Mouse (Mus musculus) kidney, adult 8-10 months (tissue): ENCODE measurements at regions not wholly inside any gene's neighbourhood (a gene's known extent, or its start where the extent isn't known, plus 50 kb on each side); places are given as distances from the start of the nearest gene placed in this dataset.

ENCODE experiments used
- DNase-seq, 2 experiments: peaks; one replicate each; pipeline ENCODE4 v3.0.0; 2022

- no peak for DNase-seq
Observed at GRCm38 (mm10) chr7:36548440-36548839, 149.5 kb upstream of the Tshz3 start.

- DNase-seq: no peak
Observed at GRCm38 (mm10) chr7:36571061-36571460, 126.9 kb upstream of the Tshz3 start.

- no peak for DNase-seq
Observed at GRCm38 (mm10) chr7:36582074-36582473, 115.8 kb upstream of the Tshz3 start.

- no peak for DNase-seq
Observed at GRCm38 (mm10) chr7:36585014-36585413, 112.9 kb upstream of the Tshz3 start.

GRCm38 (mm10) chr7:36591496-36591895, 106.4 kb upstream of the Tshz3 start:
- no peak for DNase-seq

- DNase-seq: no peak
Observed at GRCm38 (mm10) chr7:36596630-36597301, 101.2 kb upstream of the Tshz3 start.

- no peak for DNase-seq
Observed at GRCm38 (mm10) chr7:36605026-36605698, 92.8 kb upstream of the Tshz3 start.

- DNase-seq: no peak
Observed at GRCm38 (mm10) chr7:36620256-36620655, 77.7 kb upstream of the Tshz3 start.

- DNase-seq: no peak
Observed at GRCm38 (mm10) chr7:36644252-36644651, 53.7 kb upstream of the Tshz3 start.
